Mouse (Mus musculus) lung, adult 2 months (tissue): ENCODE results near the gene Zfp654.

Experiments used
- CTCF ChIP-seq: fragments of 200-500 bp; IDR thresholded peaks from 2 replicates; pipeline ENCODE4 v1.5.1; 2011; ENCODE audit warnings: mild to moderate bottlenecking, low read length, control low read depth; ENCODE audit not compliant: insufficient read depth
- POLR2A ChIP-seq: fragments of 200-500 bp; IDR thresholded peaks from 2 replicates; pipeline ENCODE4 v1.6.1; 2011; ENCODE audit warnings: low read depth, mild to moderate bottlenecking, control low read depth, low read length, borderline replicate concordance; ENCODE audit errors: extremely low read depth

- TF ChIP-seq CTCF: no peak
- no peak for TF ChIP-seq POLR2A
These were observed 27.0 kb downstream of the Zfp654 start for GRCm38 (mm10) chr16:64824474-64824873.
